Mouse (Mus musculus) gastrocnemius, adult 8-10 months (tissue): ENCODE results near the gene Akt1s1. TPM values are rescaled to one million over a fixed set of nuclear protein-coding genes. Genes with fewer than 3 reads are reported as not detected.

ENCODE experiments used
- DNase-seq, 2 experiments: peaks; one replicate each; pipeline ENCODE4 v3.0.0; 2022; ENCODE audit warnings: low spot score in 2 of 2
- microRNA-seq: library from miRNA; unstranded; fragments of <30 nt; microRNA quantifications from one replicate; pipeline ENCODE4 v1.2.0, GENCODE M21; 2022
- total RNA-seq, 4 experiments: library from RNA; stranded (reverse); gene quantifications; 2 replicates each; pipeline ENCODE4 v1.2.4; 2022

Gene Akt1s1
- total RNA-seq, 4 experiments from 2014 or later = 139 to 158 (median 141) TPM

DNA sequence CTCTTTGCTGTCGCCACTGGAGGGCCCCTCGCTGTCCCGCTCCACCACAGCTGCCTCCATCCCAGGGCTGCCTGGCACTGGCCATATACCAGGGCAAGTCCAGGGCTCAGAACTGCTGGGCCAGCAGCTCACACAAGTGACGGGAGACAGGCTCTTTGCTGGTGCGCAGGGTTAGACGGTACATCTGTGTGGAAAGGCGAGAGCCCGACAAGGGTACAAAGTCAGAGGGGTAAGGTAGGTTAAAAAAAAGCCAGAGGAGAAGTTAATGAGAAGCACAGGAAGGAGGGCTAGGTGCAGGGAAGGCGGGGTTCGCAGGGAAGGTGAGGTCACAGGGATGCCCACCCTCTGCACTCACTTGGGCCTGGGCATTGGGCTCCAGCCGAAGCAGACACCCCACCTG, 51.8 kb downstream of the Akt1s1 start:
- no peak for DNase-seq

DNA sequence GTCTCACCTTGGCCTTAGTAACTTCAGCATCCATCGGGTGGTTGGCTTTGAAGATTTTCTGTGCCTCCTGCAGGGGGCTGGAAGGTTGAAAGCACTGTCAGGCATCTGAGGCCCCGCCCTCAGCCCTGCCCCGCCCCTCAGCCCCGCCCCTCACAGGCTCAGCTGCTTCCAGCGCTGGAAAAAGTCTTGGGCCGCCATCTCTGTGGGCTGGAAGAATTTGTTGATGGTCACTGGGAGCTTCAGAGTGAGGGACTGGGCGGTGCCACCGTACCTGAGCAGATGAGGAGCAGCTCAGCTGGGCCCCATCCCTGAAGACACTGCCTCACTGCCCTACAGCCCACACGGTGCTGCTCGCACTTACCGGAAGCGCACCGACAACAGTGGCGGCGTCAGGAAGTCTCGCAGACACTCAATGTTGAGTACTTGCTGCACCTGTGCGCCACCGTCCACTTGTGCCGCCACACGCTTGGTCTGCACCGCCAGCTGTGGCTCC, 52.5 kb downstream of the Akt1s1 start:
- no peak for DNase-seq

Small RNAs within 50 kb of the gene (microRNA-seq; reads per million reads assigned to microRNA genes)
- gene Mir707 = not detected

Other genes with a start within 250 kb of the Akt1s1 start
- gene Myh14, start 178.1 kb upstream of the Akt1s1 start, total RNA-seq = 10 to 100 TPM; 38.7 to 58.3 (median 42.5) TPM
- not detected for gene Izumo2, start 140.2 kb upstream of the Akt1s1 start, total RNA-seq
- gene Vrk3, start 100.6 kb upstream of the Akt1s1 start, total RNA-seq = 10 to 100 TPM; 19.9 to 23.5 (median 21.6) TPM
- under 1 TPM in 1 of 4 experiments, not detected in 3; 0.13 TPM for gene Zfp473, start 97.9 kb upstream of the Akt1s1 start, total RNA-seq
- gene Nup62, start 32.9 kb upstream of the Akt1s1 start, total RNA-seq = 10 to 100 TPM; 18.8 to 25.8 (median 22.7) TPM
- gene Il4i1, start 32.6 kb upstream of the Akt1s1 start, total RNA-seq = 1 to 10 TPM; 1.8 to 4.4 (median 2.6) TPM
- gene Atf5, start 32.3 kb upstream of the Akt1s1 start, total RNA-seq = 10 to 100 TPM; 71.2 to 97.1 (median 77.4) TPM
- gene Tbc1d17, start 88 bp downstream of the Akt1s1 start, total RNA-seq = 10 to 100 TPM; 58.9 to 71.3 (median 63.3) TPM
- 10 to 100 TPM; 21.2 to 23.9 (median 22.4) TPM for gene Pnkp, start 8.1 kb downstream of the Akt1s1 start, total RNA-seq
- gene Ptov1, start 20.8 kb downstream of the Akt1s1 start, total RNA-seq = 100 to 1,000 TPM; 146 to 178 (median 160) TPM
- gene Med25, start 43.7 kb downstream of the Akt1s1 start, total RNA-seq = 10 to 100 TPM; 64.0 to 79.1 (median 71.0) TPM
- 10 to 100 TPM; 17.4 to 27.1 (median 18.7) TPM for gene Fuz, start 47.1 kb downstream of the Akt1s1 start, total RNA-seq
- gene Ap2a1, start 80.5 kb downstream of the Akt1s1 start, total RNA-seq = 10 to 100 TPM; 63.5 to 67.9 (median 65.5) TPM
- not detected for gene Tsks, start 94.2 kb downstream of the Akt1s1 start, total RNA-seq
- gene Cpt1c, start 125.9 kb downstream of the Akt1s1 start, total RNA-seq = 1 to 10 TPM in 1 of 4 experiments, under 1 TPM in 3; 0.61 to 1.3 (median 0.71) TPM
- 100 to 1,000 TPM; 144 to 162 (median 152) TPM for gene Prmt1, start 137.6 kb downstream of the Akt1s1 start, total RNA-seq
- gene Irf3, start 148.7 kb downstream of the Akt1s1 start, total RNA-seq = 10 to 100 TPM; 13.5 to 22.2 (median 17.9) TPM
- gene Bcl2l12, start 149.7 kb downstream of the Akt1s1 start, total RNA-seq = 10 to 100 TPM in 1 of 4 experiments, 1 to 10 TPM in 3; 8.2 to 13.0 (median 9.4) TPM
- 10 to 100 TPM; 43.2 to 50.7 (median 48.4) TPM for gene Scaf1, start 167.4 kb downstream of the Akt1s1 start, total RNA-seq
- gene Rras, start 169.0 kb downstream of the Akt1s1 start, total RNA-seq = 10 to 100 TPM; 20.1 to 25.7 (median 21.3) TPM
- gene Prr12, start 203.9 kb downstream of the Akt1s1 start, total RNA-seq = 10 to 100 TPM; 15.3 to 17.5 (median 15.9) TPM
- gene Nosip, start 213.4 kb downstream of the Akt1s1 start, total RNA-seq = 10 to 100 TPM; 24.5 to 31.0 (median 28.2) TPM
- gene Prrg2, start 213.7 kb downstream of the Akt1s1 start, total RNA-seq = 10 to 100 TPM in 2 of 4 experiments, 1 to 10 TPM in 2; 7.2 to 13.3 (median 10.6) TPM
- 10 to 100 TPM in 1 of 4 experiments, 1 to 10 TPM in 3; 4.1 to 10.2 (median 7.5) TPM for gene Rcn3, start 243.2 kb downstream of the Akt1s1 start, total RNA-seq